Mouse (Mus musculus) adrenal gland, postnatal 0 days (tissue): Measurements from ENCODE around the gene Senp8. TPM values are rescaled to one million over a fixed set of nuclear protein-coding genes. Genes with fewer than 3 reads are reported as not detected.

Experiments
- polyA plus RNA-seq: library from polyadenylated mRNA; unstranded; fragments of >200 nt; fragmentation: Nextera tagmentation; extraction: Ambion mirVana; gene quantifications from 2 replicates; pipeline ENCODE4 v1.2.1, GENCODE M21; 2015

Senp8 gene
- 6.7 and 7.6 TPM in 2 replicates for polyA plus RNA-seq

DNA sequence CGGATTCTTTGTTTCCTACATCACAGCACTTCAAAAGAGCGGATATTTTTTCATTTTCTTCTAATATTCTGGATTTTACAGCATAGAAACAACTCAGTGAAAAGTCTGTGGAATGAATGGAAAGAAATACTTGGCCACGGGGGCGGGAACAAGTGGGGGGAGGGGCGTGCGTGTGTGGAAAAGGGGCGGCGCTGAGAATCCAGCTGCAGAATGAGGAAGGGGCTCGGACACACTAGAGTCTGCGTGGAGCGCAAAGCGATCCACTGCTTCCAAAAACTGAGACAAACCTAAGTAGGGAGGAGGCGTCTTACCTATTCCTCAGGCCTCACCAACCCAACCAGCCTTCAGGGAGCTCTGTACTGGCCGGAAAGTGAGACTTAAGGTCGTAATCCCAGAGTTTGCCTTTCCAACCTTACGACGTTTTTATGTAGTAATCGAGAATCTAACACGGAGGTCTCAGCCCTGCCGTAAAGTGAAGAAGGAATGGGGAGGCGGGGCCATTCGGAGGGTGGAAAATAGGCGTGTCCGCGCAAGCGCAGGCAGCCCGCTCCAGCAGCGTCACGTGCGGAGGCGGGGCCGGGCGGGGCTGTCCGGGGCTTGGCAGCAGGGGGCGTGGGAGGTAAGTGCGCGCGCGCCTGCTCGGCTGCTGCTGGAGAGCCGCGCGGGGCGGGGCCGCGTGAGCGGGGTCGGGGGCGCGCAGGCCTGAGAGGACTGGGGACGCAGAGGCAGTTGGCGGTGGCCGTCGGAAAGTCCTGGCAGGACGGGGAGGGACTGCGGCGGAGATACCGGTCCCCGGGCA, at the start of gene Senp8, which contains the start of gene Myo9a:
Gene Senp8 (minus strand): TSS at position 444 of the 799 bp plus-strand sequence.
Gene Myo9a (plus strand): TSS at position 630 of the 799 bp plus-strand sequence.

Other genes starting within 250 kb of the Senp8 start
- 93.0 and 107 TPM in 2 replicates for gene Hexa, start 211.2 kb downstream of the Senp8 start, polyA plus RNA-seq
- 2.8 and 4.2 TPM in 2 replicates for gene Tmem202, start 210.9 kb downstream of the Senp8 start, polyA plus RNA-seq
- gene Celf6, start 172.8 kb downstream of the Senp8 start, polyA plus RNA-seq, result 9.9 and 27.3 TPM in 2 replicates
- gene Parp6, start 133.4 kb downstream of the Senp8 start, polyA plus RNA-seq, result 22.7 and 31.8 TPM in 2 replicates
- 359 and 553 TPM in 2 replicates for gene Pkm, start 94.3 kb downstream of the Senp8 start, polyA plus RNA-seq
- gene Gramd2, start 70.6 kb downstream of the Senp8 start, polyA plus RNA-seq, result 0.28 and 0.36 TPM in 2 replicates
- 6.0 and 6.6 TPM in 2 replicates for gene Myo9a, start 186 bp upstream of the Senp8 start, polyA plus RNA-seq
- not detected in 2 replicates for gene Nr2e3, start 209.9 kb upstream of the Senp8 start, polyA plus RNA-seq